Mouse (Mus musculus): ENCODE data around the gene Gtf3c5.
A peak's percentile ranks its signal among the peaks of the same experiment; 100 is the strongest.

Gene Gtf3c5

DNA sequence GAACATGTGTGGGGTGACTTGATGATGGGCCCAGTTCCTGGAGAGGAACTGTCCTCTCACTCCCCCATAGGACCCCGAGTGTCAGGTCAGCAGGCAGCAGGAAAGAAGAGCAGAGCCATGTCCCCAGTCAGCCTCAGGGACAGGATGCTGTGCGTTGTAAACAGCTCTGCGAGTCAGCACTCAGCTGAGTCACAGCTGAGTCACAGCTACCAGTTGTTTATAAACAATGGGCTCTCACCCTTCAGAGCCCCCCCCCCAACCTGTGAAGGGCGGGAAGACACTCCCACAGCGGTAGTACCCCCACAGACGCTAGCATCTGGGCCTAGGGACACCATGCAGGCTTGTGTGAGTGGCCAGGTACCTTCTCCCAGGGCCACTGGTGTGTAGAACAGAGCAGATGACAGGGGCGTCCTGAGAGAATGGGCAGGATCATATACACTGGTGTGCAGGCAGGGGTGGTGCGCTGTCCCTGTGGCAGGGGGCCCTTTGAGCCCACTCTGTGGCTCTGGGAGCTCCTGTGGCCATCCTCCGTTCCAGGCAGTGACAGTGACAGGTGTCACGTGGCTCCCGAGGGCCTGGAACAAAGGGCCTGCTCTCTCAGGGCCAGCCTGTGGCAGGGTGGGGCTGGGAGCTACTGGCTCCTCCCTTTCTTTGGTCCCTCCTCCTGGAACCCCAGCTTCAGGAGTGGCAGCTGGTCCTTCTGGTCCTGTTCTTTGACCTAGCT is 58.2 kb downstream of the Gtf3c5 start:
- no peaks in the 10 kb centered on the region for H3K27me3 ChIP-seq (ENCODE audit: control insufficient read depth, insufficient read depth, low read length, poor library complexity, severe bottlenecking)
- H3K36me3 ChIP-seq (ENCODE audit: control insufficient read depth, insufficient read depth, low read length, poor library complexity, severe bottlenecking), result no peaks in the 10 kb centered on the region
- no peak for DNase-seq (ENCODE audit: low read depth, low spot score)

DNA sequence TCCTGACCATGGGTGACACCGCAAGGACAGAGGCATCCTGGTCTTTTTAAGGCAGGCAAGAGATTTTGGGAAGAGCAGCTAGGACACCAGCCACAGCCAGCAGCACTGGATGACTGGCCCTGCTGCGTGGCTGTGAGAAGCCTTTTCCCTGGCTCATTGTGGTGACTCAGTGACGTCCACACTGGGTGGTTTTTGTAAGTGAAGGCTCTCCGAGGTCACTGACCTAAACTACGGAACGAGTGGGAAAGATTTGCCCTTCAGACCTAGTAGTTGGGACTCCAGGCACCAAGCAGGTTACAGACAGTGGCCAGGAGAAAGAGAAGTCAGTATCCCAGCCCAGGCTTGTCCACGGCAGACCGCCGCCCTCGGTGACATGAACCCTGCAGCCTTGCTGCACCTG is 59.1 kb downstream of the Gtf3c5 start:
- Histone ChIP-seq H3K27me3 (ENCODE audit: control insufficient read depth, insufficient read depth, low read length, poor library complexity, severe bottlenecking) (no peaks in the 10 kb centered on the region), H3K36me3 (ENCODE audit: control insufficient read depth, insufficient read depth, low read length, poor library complexity, severe bottlenecking) (no peaks in the 10 kb centered on the region)
- no peak for DNase-seq (ENCODE audit: low read depth, low spot score)

DNA sequence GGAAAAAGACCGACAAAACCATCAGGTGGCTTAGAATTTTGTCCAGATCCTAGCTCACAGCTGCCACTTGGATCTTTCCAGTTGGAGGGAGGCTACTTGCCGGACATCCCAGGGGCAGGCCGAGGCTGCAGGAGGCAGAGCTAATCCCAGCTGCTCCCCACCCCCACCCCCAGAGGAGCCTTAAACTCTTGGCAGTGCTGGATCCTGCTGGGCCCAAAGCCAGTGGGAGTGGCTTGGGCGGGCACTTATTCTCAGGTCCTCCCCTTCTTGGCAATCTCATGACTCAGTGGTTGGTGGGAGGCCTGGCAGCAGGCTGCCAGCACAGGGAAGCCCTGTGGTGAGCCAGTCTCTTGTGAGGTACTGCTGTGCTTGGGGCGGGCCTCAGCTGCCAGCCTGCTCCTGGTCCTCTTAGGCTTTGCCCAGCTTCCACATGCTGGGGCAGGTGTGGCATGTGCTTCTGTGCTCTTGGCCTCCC is 59.9 kb downstream of the Gtf3c5 start:
- Histone ChIP-seq H3K36me3 (ENCODE audit: control insufficient read depth, insufficient read depth, low read length, poor library complexity, severe bottlenecking) (no peaks in the 10 kb centered on the region), H3K27me3 (ENCODE audit: control insufficient read depth, insufficient read depth, low read length, poor library complexity, severe bottlenecking) (no peaks in the 10 kb centered on the region)
- no peak for DNase-seq (ENCODE audit: low read depth, low spot score)

DNA sequence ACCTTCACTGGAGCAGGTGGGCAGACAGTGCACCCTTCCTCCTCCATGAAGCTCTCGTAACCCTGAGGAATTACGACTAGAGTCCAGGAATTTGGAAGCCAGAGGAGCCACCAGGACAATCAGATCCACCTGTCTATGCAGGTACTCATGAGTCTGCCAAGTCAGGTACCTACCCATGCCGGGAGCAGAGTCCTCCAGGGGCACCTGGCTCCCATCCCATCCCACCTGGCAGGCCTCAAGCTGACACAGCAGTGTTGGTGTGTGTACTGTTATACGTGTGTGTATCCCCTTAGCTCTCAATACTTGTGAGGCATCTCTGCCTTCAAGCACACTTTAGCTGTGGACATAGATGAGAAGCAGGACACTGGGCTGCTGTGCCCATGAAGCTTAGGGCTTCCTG is 61.4 kb downstream of the Gtf3c5 start:
- H3K27me3 ChIP-seq (ENCODE audit: control insufficient read depth, insufficient read depth, low read length, poor library complexity, severe bottlenecking), result no peaks in the 10 kb centered on the region
- DNase-seq (ENCODE audit: low read depth, low spot score), result no peak
- H3K36me3 ChIP-seq (ENCODE audit: control insufficient read depth, insufficient read depth, low read length, poor library complexity, severe bottlenecking), result no peaks in the 10 kb centered on the region

DNA sequence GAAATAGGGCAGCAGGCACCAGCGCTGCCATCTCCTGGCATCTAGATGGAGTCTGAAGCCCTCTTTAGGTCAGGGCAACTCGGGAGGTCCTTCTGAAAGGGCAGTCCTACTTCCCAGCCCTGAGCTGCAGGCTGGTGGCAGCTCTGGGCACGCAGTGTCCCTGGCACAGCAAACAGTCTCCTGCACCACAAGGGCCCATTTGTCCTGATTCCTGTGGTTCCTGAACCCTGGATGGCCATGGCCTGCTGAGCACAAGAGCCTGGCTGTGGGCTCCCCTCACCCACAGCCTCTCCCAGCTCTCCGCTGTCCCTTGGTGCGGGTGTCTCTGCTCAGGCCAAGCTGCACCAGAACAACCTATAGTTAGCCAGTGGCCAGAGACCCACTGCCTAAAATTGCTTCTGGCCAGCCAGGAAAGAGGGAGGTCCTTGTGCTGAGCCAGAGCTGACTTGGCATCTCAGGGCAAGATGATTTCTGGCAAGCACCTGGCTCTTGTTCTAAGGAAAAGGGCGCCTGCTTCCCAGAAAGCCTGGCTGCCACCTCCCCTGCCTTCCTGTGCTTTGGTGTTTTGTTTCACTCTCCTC is 61.9 kb downstream of the Gtf3c5 start:
- no peaks in the 10 kb centered on the region for H3K27me3 ChIP-seq (ENCODE audit: control insufficient read depth, insufficient read depth, low read length, poor library complexity, severe bottlenecking)
- H3K36me3 ChIP-seq (ENCODE audit: control insufficient read depth, insufficient read depth, low read length, poor library complexity, severe bottlenecking), result no peaks in the 10 kb centered on the region
- DNase-seq (ENCODE audit: low read depth, low spot score), result no peak

DNA sequence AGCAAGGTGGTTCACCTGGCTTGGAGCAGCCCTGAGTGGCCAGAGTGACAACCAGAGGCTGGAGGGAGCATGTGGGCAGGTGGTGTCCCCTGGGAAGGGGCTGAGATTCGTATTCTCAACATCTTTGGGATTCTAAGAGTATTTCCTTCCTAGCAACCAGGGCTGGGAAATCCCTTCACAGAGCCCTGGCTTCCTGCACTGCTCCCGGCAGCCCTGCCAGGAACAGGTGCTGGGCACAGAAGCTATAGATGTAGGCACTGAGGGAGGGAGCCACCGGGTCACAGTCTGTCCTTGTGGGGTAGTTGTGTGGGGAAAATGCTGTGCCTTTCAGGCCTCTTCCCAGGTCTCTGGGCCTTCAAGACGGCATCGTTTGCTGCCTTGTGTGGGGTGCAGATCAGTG is 63.0 kb downstream of the Gtf3c5 start:
- Histone ChIP-seq H3K36me3 (ENCODE audit: control insufficient read depth, insufficient read depth, low read length, poor library complexity, severe bottlenecking) (no peaks in the 10 kb centered on the region), H3K27me3 (ENCODE audit: control insufficient read depth, insufficient read depth, low read length, poor library complexity, severe bottlenecking) (no peaks in the 10 kb centered on the region)
- DNase-seq (ENCODE audit: low read depth, low spot score), result no peak

DNA sequence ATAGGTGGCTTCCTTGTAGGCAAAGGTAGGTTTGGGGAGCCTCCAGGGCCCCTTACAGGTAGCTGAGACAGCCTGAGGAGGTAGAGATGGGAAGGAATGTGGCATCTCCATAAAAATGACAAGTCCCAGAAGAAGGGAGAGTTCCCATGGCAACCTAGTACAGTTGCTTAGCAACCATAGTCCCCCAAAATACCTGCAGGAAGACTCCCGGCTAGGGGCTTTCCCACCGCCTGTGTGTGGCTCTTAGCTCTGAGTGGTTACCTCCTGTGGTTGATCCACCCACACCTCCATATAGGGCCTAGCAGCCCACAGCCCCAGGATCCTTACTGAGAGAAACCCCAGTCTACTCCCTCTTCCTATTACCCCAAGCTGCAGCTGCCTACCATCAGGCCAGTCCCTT is 65.3 kb downstream of the Gtf3c5 start:
- H3K27me3 ChIP-seq (ENCODE audit: control insufficient read depth, insufficient read depth, low read length, poor library complexity, severe bottlenecking), result no peaks in the 10 kb centered on the region
- peak; percentile 82 for DNase-seq (ENCODE audit: low read depth, low spot score)
- H3K36me3 ChIP-seq (ENCODE audit: control insufficient read depth, insufficient read depth, low read length, poor library complexity, severe bottlenecking), result no peaks in the 10 kb centered on the region

DNA sequence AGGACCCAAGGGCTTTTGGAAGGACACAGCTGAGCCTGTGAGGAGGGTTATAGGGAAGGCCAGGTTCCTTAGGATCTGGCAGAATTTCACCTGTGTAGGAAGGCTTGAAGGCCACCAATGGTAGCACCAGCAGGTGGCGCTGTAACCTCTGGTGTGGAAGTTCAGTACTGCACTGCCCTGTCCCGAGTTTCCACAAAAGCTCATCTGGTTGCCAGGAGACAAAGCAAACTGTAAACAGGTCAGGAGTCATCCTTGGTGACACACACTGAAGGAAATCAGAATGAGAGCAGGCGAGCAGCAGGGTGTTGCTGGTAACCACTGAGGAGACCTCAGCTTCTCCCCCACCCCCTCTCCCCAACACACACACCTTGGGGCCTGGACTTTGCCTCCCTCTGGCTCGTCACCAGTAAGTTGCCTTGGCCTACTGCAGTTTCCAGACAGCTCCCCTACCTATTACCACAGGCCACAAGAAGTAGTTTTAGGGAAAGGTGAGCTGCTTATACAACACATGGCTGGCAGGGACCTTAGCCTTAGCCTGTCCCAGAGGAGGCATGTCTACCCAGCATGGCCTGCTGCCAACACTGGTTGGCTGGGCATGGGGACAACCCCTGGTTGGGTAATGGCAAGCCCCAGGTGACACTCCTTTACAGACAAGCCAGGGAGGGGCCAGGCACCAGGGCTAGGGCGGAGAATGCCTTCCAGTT is 66.2 kb downstream of the Gtf3c5 start:
- Histone ChIP-seq H3K36me3 (ENCODE audit: control insufficient read depth, insufficient read depth, low read length, poor library complexity, severe bottlenecking) (no peaks in the 10 kb centered on the region), H3K27me3 (ENCODE audit: control insufficient read depth, insufficient read depth, low read length, poor library complexity, severe bottlenecking) (no peaks in the 10 kb centered on the region)
- peak; percentile 97 for DNase-seq (ENCODE audit: low read depth, low spot score)
